Mouse (Mus musculus): ENCODE measurements at regions not wholly inside any gene's neighbourhood (a gene's known extent, or its start where the extent isn't known, plus 50 kb on each side); places are given as distances from the start of the nearest gene placed in this dataset.

DNA sequence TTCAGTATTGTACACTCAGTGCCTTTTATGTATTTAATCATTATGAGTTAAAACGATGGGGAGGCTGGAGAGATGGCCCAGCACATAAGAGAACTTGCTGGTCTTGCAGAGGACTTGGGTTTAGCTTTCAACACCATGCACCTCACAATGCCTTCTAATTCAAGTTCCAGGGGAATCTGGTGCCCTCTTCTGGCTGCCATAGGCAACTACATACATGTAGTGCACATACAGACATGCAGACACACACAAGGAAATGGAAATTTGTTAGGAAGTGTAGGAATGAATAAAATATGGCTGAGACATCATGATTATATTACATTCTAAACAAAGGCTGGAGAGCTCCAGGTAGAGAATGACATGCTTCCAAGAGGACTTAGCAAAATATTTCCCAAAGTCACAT lies 251.4 kb downstream of the Hivep2 start:
- no peak for DNase-seq

DNA sequence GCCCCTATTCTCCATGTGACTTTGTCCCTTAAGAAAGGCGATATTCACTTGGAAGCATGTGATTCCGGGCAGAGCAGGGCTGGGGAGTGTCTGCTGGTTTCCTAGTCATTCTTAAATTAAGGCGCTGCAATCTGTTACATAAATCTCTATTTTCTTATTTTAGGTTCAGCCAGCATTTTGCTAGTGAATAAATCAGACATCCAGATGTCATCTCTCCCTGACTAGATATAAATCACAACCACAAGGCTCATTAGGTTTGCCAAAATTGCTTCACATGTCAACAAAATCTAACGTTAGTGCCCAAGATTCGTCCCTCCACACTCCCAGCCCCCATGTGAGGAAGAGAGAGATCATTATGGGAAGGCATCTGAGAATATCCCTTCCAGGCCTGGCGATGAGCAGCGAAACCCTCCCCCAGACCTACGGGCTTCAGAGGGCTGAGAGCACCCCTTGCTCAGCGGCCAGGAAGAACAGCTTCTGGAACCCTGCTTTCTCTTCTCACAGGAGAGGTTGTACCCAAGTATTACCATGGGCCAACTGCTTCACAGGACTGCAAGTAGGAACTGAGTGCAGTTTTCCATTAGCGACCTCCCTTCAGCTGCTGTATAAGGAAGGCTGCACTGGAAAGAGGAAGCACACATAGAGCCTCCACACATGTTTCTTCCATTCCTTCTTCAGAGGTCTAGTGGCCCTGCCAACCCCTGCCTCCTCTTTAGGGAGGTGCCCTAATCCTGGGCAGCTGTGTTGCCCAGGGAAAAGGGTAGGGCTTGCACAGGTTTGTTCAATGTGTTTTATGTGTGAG lies 250.5 kb downstream of the Hivep2 start:
- peak; percentile 7 for DNase-seq

DNA sequence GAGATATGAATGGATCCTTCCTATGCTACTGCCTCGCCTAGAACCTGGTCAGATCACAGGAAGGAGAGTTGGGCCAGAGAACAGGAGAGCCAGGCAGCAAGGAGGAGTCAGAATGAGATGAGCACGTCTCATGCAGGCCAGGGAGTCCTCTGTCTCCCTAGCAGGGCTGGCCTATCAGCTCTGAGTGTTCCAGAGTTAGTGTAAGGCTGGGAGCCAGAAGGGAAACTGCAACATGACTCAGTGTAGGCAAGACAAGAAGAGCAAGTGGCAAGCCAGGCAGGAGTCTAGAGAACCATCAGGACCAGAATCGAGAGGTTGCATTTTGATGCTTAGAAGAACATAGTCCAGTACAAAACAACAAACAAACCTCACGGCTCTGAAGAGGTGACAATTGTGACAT lies 249.6 kb downstream of the Hivep2 start:
- no peak for DNase-seq

DNA sequence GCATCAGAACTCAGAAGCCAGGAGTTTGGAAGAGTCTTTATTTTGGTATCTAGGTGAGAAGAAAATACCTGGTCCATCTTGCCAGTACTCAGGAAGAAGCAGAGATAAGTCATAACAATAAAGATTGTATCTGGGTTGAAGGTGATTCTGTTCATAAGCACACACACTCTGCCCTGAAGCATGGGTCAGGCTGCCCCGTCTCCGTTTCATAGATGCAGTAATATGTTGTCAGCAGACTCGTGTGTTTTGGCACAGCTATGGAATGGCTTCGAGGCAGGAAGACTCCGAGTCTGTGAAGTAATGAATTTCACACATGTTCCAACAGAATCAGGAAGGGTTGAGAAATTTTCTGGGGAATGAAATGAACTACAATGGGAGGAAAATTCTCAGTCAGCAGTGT lies 247.7 kb downstream of the Hivep2 start:
- no peak for DNase-seq

DNA sequence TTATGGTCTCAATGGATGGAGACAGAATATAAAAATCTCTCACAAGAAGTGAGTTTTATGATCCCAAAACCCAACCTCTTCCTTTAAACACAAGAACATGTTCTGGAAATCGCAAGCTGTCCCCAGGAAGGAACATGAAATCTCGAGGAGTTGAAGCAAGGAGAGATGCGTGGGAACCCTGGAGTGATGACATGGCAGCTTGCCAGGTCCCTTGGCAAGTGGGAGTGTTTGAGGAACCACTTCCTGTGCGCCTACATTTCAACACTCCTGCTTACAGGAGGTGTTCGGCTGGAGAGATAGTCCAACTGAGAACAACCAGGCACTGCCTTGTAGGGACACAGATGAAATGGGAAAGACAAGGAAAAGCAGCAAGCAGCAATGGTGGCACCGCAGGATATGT lies 246.1 kb downstream of the Hivep2 start:
- DNase-seq, result peak; percentile 63

DNA sequence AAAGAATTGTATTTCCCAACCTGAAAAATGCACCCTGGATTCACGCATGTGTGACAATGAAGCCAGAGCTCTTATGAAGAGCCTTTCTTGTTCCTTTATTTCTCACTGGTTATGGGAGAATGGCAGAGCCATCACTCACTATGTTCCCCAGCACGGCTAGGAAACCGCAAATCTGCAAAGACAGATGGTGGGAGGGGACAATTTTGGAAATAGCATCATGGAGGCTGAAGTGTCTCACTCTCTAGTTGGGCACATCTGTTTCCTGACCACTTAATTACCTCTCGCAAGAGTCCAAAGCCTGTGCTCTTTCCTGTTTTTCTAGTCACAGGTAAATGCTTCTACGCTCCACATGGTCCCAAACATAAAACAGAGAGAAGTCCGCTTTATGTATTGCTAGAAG lies 245.6 kb downstream of the Hivep2 start:
- DNase-seq, result no peak

DNA sequence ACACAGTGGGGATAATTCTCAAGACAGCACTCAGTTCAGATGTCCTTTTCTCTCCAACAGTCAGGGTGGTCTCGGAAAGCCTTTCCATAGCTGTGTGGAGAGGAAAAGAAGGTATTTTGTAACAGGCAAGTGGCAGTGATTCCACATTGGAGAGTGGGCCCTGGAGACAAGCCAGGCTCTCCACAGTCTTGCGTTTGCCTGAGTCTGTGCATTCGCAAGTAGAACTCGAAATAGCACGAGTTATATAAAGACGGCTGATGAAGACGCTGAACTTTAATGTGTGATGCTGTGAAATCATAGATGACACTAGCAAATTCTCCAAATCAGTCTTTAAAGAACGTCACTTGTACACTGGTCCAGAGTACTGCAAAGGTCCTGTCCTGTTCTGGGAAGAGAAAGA lies 244.6 kb downstream of the Hivep2 start:
- no peak for DNase-seq

DNA sequence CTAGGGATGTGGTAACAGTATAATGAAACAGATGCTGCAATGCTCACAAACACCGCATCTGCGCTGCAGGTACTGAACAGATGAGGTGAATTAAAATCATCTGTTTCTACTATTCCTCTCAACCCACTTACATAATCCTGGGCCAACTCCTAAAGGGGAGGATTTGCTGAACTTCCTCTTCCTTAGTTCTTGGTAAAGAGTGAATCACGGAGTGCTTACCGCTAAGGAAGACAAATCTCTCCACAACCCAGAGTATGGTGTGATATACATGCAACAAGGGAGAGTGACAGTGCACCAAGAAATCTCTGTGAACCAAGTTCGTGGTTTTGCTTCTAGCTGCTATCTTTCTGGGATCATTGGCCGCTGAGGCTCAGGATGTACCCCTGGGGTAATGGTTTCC lies 244.2 kb downstream of the Hivep2 start:
- DNase-seq, result no peak

DNA sequence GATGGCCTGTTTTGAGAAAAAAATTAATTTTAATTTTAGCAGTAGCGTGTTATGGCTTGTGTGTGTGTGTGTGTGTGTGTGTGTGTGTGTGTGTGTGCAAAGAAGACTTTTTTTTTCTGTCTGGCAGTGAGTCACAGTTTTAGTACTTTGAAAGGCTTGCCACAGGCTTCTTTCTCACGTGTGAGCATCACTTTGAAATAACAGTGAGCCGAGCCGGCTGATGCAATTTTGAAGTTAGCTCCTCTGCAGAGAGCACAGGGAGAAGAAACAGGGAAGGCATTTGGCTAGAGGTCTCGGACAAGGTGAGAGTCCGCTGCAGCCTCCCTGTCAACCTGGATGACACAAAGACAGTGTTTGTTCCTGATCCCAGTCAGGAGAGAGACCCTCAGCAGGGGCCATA lies 242.3 kb downstream of the Hivep2 start:
- no peak for DNase-seq

DNA sequence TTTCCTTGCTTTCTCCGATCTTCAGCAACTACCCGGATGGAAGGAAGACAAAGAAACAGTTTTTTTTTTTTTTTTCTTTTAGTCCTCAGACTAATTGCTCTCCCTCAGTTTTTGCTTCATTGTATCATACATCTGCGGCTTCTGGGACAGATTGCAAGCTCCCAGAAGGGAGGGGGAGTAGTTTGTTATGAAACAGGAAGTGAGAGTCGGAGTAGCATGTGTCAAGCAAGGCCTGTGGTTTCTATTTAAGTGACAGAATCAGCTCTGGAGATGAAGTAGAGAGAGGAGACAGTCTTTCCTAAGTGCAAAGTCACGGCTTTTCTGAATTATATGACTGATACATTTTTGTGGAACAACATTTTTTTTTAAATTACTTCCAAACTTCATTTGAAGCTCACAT lies 241.7 kb downstream of the Hivep2 start:
- DNase-seq, result no peak

DNA sequence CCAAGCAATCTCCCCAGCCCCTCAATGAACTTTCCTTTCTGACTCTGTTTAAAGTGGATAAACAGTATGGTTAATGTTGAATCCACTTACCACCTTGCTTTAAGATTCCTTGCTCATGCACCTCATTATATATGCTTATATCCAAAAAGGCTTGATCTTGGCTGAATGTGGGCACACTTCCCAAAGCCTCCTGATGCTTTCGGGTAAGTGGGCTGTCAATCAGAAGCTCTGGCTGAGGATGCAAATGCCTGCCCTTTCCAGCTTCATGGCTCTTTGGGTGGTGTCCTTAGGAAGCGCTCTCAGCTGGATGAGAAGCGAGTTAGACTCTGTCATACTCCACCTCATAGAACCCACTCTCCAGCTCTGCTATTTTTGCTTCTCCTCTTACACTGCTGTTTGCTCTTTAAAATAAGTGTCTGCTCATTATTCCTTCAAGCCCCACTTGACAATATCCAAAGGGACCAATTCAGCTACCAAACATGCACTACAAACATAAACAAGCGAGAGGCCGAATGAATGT lies 241.2 kb downstream of the Hivep2 start:
- DNase-seq, result no peak

Data from lung, postnatal 14 days (tissue).